Mouse (Mus musculus): ENCODE results near the gene Prame. TPM values are rescaled to one million over a fixed set of nuclear protein-coding genes. Genes with fewer than 3 reads are reported as not detected.

Gene Prame
- polyA plus RNA-seq, 1 experiment from 2014 or later: not detected

Other genes starting within 250 kb of the Prame start
- not detected in 2 replicates for gene Gm7903, start 193.9 kb downstream of the Prame start, polyA plus RNA-seq (2016; fragmentation: Nextera tagmentation; extraction: Ambion mirVana)
- gene AV320801, start 133.1 kb downstream of the Prame start, polyA plus RNA-seq (2016; fragmentation: Nextera tagmentation; extraction: Ambion mirVana): not detected in 2 replicates
- 0.29 and 0.40 TPM in 2 replicates for gene Nxf7, start 28.9 kb downstream of the Prame start, polyA plus RNA-seq (2016; fragmentation: Nextera tagmentation; extraction: Ambion mirVana)
- not detected in 2 replicates for gene Tcp11x2, start 66.1 kb upstream of the Prame start, polyA plus RNA-seq (2016; fragmentation: Nextera tagmentation; extraction: Ambion mirVana)
- 1.7 TPM in 1 of 2 replicates, not detected in the other for gene Tmsb15a, start 97.6 kb upstream of the Prame start, polyA plus RNA-seq (2016; fragmentation: Nextera tagmentation; extraction: Ambion mirVana)
- gene Armcx5, start 115.0 kb upstream of the Prame start, polyA plus RNA-seq (2016; fragmentation: Nextera tagmentation; extraction: Ambion mirVana): 9.8 and 9.9 TPM in 2 replicates
- gene Gprasp1, start 115.0 kb upstream of the Prame start, polyA plus RNA-seq (2016; fragmentation: Nextera tagmentation; extraction: Ambion mirVana): 48.5 and 48.7 TPM in 2 replicates
- 71.7 and 74.5 TPM in 2 replicates for gene Bhlhb9, start 169.9 kb upstream of the Prame start, polyA plus RNA-seq (2016; fragmentation: Nextera tagmentation; extraction: Ambion mirVana)
- gene Gprasp2, start 211.3 kb upstream of the Prame start, polyA plus RNA-seq (2016; fragmentation: Nextera tagmentation; extraction: Ambion mirVana): 23.1 and 23.9 TPM in 2 replicates

Data from heart, embryonic 12.5 days (tissue).